Mouse (Mus musculus) limb, embryonic 14.5 days (tissue): Measurements from ENCODE around the gene Stil. TPM values are rescaled to one million over a fixed set of nuclear protein-coding genes. Genes with fewer than 3 reads are reported as not detected.
A peak's percentile ranks its signal among the peaks of the same experiment; 100 is the strongest.

ENCODE experiments used
- ATAC-seq: fragments of 200-750 bp; cut with Nextera tagmentation; 2 replicates; pipeline ENCODE4 v1.8.0; 2017; ENCODE audit warnings: low read depth, moderate number of reproducible peaks, moderate TSS enrichment; ENCODE audit not compliant: low FRiP score
- DNase-seq: peaks from one replicate; pipeline ENCODE4 v3.0.0-alpha.2; 2015; ENCODE audit warnings: low spot score
- H3K27ac ChIP-seq: fragments of 300-500 bp; sonication (generic); replicated peaks from 2 replicates; pipeline ENCODE4 v1.5.1; 2014; ENCODE audit warnings: low read depth, mild to moderate bottlenecking, low read length, moderate library complexity, mixed read lengths
- H3K27me3 ChIP-seq: fragments of 300-500 bp; sonication (generic); 2 replicates; pipeline ENCODE4 v1.6.1; 2014; ENCODE audit warnings: low read length, mixed read lengths; ENCODE audit not compliant: control insufficient read depth, insufficient read depth
- H3K36me3 ChIP-seq: fragments of 300-500 bp; sonication (generic); 2 replicates; pipeline ENCODE4 v1.6.1; 2014; ENCODE audit warnings: mild to moderate bottlenecking, low read length, moderate library complexity, mixed read lengths; ENCODE audit not compliant: control insufficient read depth, insufficient read depth
- H3K4me1 ChIP-seq: fragments of 300-500 bp; sonication (generic); 2 replicates; pipeline ENCODE4 v1.6.1; 2014; ENCODE audit warnings: antibody characterized with exemption, low read length, mixed read lengths; ENCODE audit not compliant: control insufficient read depth, insufficient read depth
- H3K4me2 ChIP-seq: fragments of 300-500 bp; sonication (generic); replicated peaks from 2 replicates; pipeline ENCODE4 v1.6.1; 2014; ENCODE audit warnings: low read depth, mild to moderate bottlenecking, low read length, moderate library complexity; ENCODE audit not compliant: severe bottlenecking
- H3K4me3 ChIP-seq: fragments of 300-500 bp; sonication (generic); replicated peaks from 2 replicates; pipeline ENCODE4 v1.5.1; 2014; ENCODE audit warnings: low read length
- H3K9ac ChIP-seq: fragments of 300-500 bp; sonication (generic); 2 replicates; pipeline ENCODE4 v1.6.1; 2014; ENCODE audit warnings: mild to moderate bottlenecking, low read depth, low read length, moderate library complexity; ENCODE audit not compliant: severe bottlenecking
- H3K9me3 ChIP-seq: fragments of 300-500 bp; sonication (generic); 2 replicates; pipeline ENCODE4 v1.6.1; 2016; ENCODE audit warnings: low read length; ENCODE audit not compliant: control insufficient read depth
- POLR2A ChIP-seq: fragments of 200-500 bp; IDR thresholded peaks from 2 replicates; pipeline ENCODE4 v1.8.0; 2012; ENCODE audit warnings: inconsistent platforms, mild to moderate bottlenecking, moderate library complexity, borderline replicate concordance; ENCODE audit not compliant: insufficient read depth, insufficient read length; ENCODE audit errors: extremely low read depth
- WGBS: fragments of 180-500 bp; shearing (Covaris S2); extraction: QIAGEN DNeasy Blood & Tissue Kit; methylation state at CpG from one replicate; pipeline ENCODE4 v1.1.7; 2014; 5-methylcytosine and 5-hydroxymethylcytosine counted together
- polyA plus RNA-seq, 2 experiments: library from polyadenylated mRNA; depleted of rRNA in 1 of 2; stranded (reverse) in 1 of 2; unstranded in 1 of 2; fragments of >200 nt; fragmentation: Nextera tagmentation in 1 of 2; extraction: Ambion mirVana in 1 of 2; gene quantifications; 2 replicates each; pipeline versions ENCODE4 v1.2.1 to v1.2.3; 2012 to 2014

Stil gene
- polyA plus RNA-seq, 2 experiments = 12.8 to 16.2 TPM

- no peaks in the 10 kb centered on the region for H3K27me3 ChIP-seq
- H3K4me3 ChIP-seq = peak overlapping the region; percentile 84
- no peaks in the 10 kb centered on the region for H3K9me3 ChIP-seq
- TF ChIP-seq POLR2A = no peak
- peak overlapping the region; percentile 86 for H3K9ac ChIP-seq
- peak overlapping the region; percentile 98 for H3K27ac ChIP-seq
- WGBS = 2% methylated on average over 8 of the region's 8 CpGs
- peaks cover 5% of the 10 kb centered on the region for H3K4me1 ChIP-seq
- H3K36me3 ChIP-seq = no peaks in the 10 kb centered on the region
- ATAC-seq (peak; percentile 41), DNase-seq (peak; percentile 10)
- H3K4me2 ChIP-seq = peak overlapping the region; percentile 77
These were observed 13.8 kb upstream of the Stil start for GRCm38 (mm10) chr4:114986211-114986590.

GRCm38 (mm10) chr4:114986591-114987432, 13.1 kb upstream of the Stil start, which contains the start of gene Cmpk1:
Gene Cmpk1, minus strand, starts transcription at chr4:114987241.
- Histone ChIP-seq H3K4me3 (peak within 1 kb of the TSS; percentile 84), H3K4me1 (peaks cover 5% of the 10 kb centered on the region), H3K36me3 (no peaks in the 10 kb centered on the region), H3K27me3 (no peaks in the 10 kb centered on the region), H3K9me3 (no peaks in the 10 kb centered on the region), H3K4me2 (peak within 1 kb of the TSS; percentile 77), H3K9ac (peak within 1 kb of the TSS; percentile 86), H3K27ac (peak within 1 kb of the TSS; percentile 98)
- peak; percentile 97 for ATAC-seq
- WGBS = under 1% methylated on average over 59 of the region's 93 CpGs
- DNase-seq = peak; percentile 86
- TF ChIP-seq POLR2A = peak; percentile 61; the same call in 1 of the 2 replicates

- Histone ChIP-seq H3K4me3 (no peak overlapping the region), H3K4me2 (no peak overlapping the region), H3K27ac (no peak overlapping the region), H3K36me3 (no peaks in the 10 kb centered on the region), H3K4me1 (no peaks in the 10 kb centered on the region), H3K9me3 (no peaks in the 10 kb centered on the region), H3K27me3 (no peaks in the 10 kb centered on the region), H3K9ac (no peak overlapping the region)
- ATAC-seq (no peak), DNase-seq (no peak)
- 86% methylated on average over 3 of the region's 3 CpGs for WGBS
- TF ChIP-seq POLR2A = no peak
These were observed 5.7 kb upstream of the Stil start for GRCm38 (mm10) chr4:114994218-114994617.

- H3K4me3 ChIP-seq = no peak overlapping the region
- ATAC-seq (no peak), DNase-seq (peak; percentile 18)
- H3K4me2 ChIP-seq = no peak overlapping the region
- H3K36me3 ChIP-seq = no peaks in the 10 kb centered on the region
- peaks cover 12% of the 10 kb centered on the region for H3K4me1 ChIP-seq
- no peaks in the 10 kb centered on the region for H3K27me3 ChIP-seq
- no peak overlapping the region for H3K9ac ChIP-seq
- H3K9me3 ChIP-seq = no peaks in the 10 kb centered on the region
- no peak for TF ChIP-seq POLR2A
- 61% methylated on average over 3 of the region's 3 CpGs for WGBS
- no peak overlapping the region for H3K27ac ChIP-seq
These were observed 2.9 kb upstream of the Stil start for GRCm38 (mm10) chr4:114997051-114997450.

GRCm38 (mm10) chr4:114999445-114999772, 550 bp upstream of the Stil start:
- Histone ChIP-seq H3K4me2 (peak overlapping the region; percentile 56), H3K9me3 (no peaks in the 10 kb centered on the region), H3K4me3 (peak overlapping the region; percentile 67), H3K27me3 (no peaks in the 10 kb centered on the region), H3K9ac (peak overlapping the region; percentile 56), H3K27ac (peak overlapping the region; percentile 86), H3K36me3 (peaks cover 5% of the 10 kb centered on the region; the same call in 1 of the 2 replicates), H3K4me1 (peaks cover 12% of the 10 kb centered on the region)
- ATAC-seq (peak; percentile 24), DNase-seq (no peak)
- no peak for TF ChIP-seq POLR2A
- 9% methylated on average over 9 of the region's 9 CpGs for WGBS
